Comparison of ENCODE assay signal across 8 mouse cellular contexts in the genomic region with DNA sequence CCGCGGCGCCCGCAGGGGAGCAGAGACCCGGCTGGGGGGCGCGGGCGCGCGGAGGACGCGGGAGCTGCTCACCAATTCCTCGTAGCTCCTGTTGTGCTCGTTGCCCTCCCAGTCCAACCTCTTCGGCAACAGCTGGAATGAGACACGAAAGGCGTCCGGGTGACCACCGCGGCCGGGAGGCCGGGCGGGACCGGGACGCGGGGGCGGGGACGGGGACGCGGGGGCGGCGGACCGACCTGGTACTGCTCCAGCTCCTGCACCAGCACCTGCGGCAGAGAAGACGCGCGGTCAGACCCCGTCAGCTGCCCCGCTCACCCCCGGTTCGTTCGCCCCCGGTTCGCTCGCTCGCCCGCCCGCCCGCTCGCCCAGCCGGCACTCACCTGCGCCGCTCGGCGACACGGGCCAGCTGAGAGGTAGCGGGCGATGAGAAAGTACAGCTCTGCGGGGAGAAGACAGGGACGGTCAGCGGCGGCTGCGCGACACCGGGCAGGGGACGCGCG. TPM values are rescaled to one million over a fixed set of nuclear protein-coding genes. Genes with fewer than 3 reads are reported as not detected.
DNase-seq lines count a peak whose midpoint lies in the region; ATAC-seq lines count a peak whose summit lies in the region.

No protein-coding gene starts in this region.

- peak; percentile 56 to 66 for DNase-seq in spleen, postnatal 10 days (ENCODE audit: low spot score in 2 of 2)
- DNase-seq in spleen, adult 18-20 months = no peak
- peak; percentile 71 for DNase-seq in cerebellum, adult 11 months
- peak; percentile 61 to 67 for DNase-seq in gastrocnemius, postnatal 4 days (ENCODE audit: low spot score in 2 of 2)
- DNase-seq in kidney, postnatal 4 days = peak; percentile 71 to 83
- DNase-seq in lung, postnatal 25 days (ENCODE audit: low spot score) = peak; percentile 34
- no peak for DNase-seq in layer of hippocampus, postnatal 10 days (ENCODE audit: low spot score in 2 of 2)

- peak overlapping the region; percentile 99 for H3K9ac ChIP-seq in stomach, embryonic 15.5 days

- peaks cover 22% of the 10 kb centered on the region for H3K36me3 ChIP-seq in stomach, embryonic 15.5 days

- peaks cover 15% of the 10 kb centered on the region; the same call in 1 of the 2 replicates for H3K4me1 ChIP-seq in stomach, embryonic 15.5 days

- peak overlapping the region; percentile 74 for H3K4me2 ChIP-seq in stomach, embryonic 15.5 days

- no peaks in the 10 kb centered on the region for H3K27me3 ChIP-seq in stomach, embryonic 15.5 days (replicated peaks)

- H3K9me3 ChIP-seq in stomach, embryonic 15.5 days = no peaks in the 10 kb centered on the region

- WGBS in stomach, embryonic 15.5 days = under 1% methylated on average over 54 of the region's 68 CpGs

- peak overlapping the region; percentile 87 for H3K4me3 ChIP-seq in stomach, embryonic 15.5 days (replicated peaks)

- peak; percentile 3; the same call in 1 of the 2 replicates for ATAC-seq in stomach, embryonic 15.5 days (ENCODE audit: insufficient read depth, low FRiP score, low read depth)

- H3K27ac ChIP-seq in stomach, embryonic 15.5 days = peak overlapping the region; percentile 98

RNA-seq across cellular contexts. Expression of gene Brwd1, which starts 0.5 kb away (rescaled TPM):
- total RNA-seq in gastrocnemius, postnatal 4 days (2021) = 100 to 1,000 TPM; 118 to 133 TPM
- polyA plus RNA-seq in stomach, embryonic 15.5 days (2015; fragmentation: Nextera tagmentation; extraction: Ambion mirVana) = 75.2 and 76.2 TPM in 2 replicates
- 100 to 1,000 TPM; 101 to 152 TPM for total RNA-seq in layer of hippocampus, postnatal 10 days (2021)

RNA-seq across cellular contexts. Expression of gene Hmgn1, which starts 45.7 kb away (rescaled TPM):
- 100 to 1,000 TPM; 172 to 185 TPM for total RNA-seq in gastrocnemius, postnatal 4 days (2021)
- 476 and 575 TPM in 2 replicates for polyA plus RNA-seq in stomach, embryonic 15.5 days (2015; fragmentation: Nextera tagmentation; extraction: Ambion mirVana)
- 100 to 1,000 TPM in 1 of 2 experiments, 10 to 100 TPM in 1; 82.0 to 110 TPM for total RNA-seq in layer of hippocampus, postnatal 10 days (2021)

Comparison
In these comparisons a context has a peak if more than half of its experiments do, and no peak if none do; other contexts are left out.
1. DNase-seq: peak in spleen, postnatal 10 days (2 of 2), cerebellum, adult 11 months (single experiment), gastrocnemius, postnatal 4 days (2 of 2), kidney, postnatal 4 days (2 of 2) and lung, postnatal 25 days (single experiment); none in spleen, adult 18-20 months (0 of 2) and layer of hippocampus, postnatal 10 days (0 of 2).